In genomic region chr4:117124218-117124517, GRCm38 (mm10) we compare ENCODE assay signal across 13 mouse cellular contexts. TPM values are rescaled to one million over a fixed set of nuclear protein-coding genes. Genes with fewer than 3 reads are reported as not detected.
A peak's percentile ranks its signal among the peaks of the same experiment; 100 is the strongest.
DNase-seq lines count a peak whose midpoint lies in the region; ATAC-seq and TF ChIP-seq lines count a peak whose summit lies in the region.
"Had no signal": no experiment of that assay in that cellular context is flagged by ENCODE, and none has a peak within 500 bp of the region (broad histone marks: within the 10 kb centered on the region; RNA-seq: fewer than 3 reads in every experiment).

No protein-coding gene starts in this region.

- H3K4me2 ChIP-seq in hindbrain, embryonic 13.5 days: no peak overlapping the region
- H3K4me2 ChIP-seq in hindbrain, embryonic 14.5 days (replicated peaks): no peak overlapping the region
- no peak overlapping the region for H3K4me2 ChIP-seq in midbrain, embryonic 14.5 days (ENCODE audit: low read length)
- peak overlapping the region; percentile 92 for H3K4me2 ChIP-seq in myocyte (ENCODE audit: low read depth)

- H3K27me3 ChIP-seq in hindbrain, embryonic 13.5 days: no peaks in the 10 kb centered on the region
- H3K27me3 ChIP-seq in hindbrain, embryonic 14.5 days (ENCODE audit: control insufficient read depth, insufficient read depth, low read length): no peaks in the 10 kb centered on the region
- no peaks in the 10 kb centered on the region for H3K27me3 ChIP-seq in midbrain, embryonic 10.5 days (ENCODE audit: low read depth, poor library complexity, severe bottlenecking)
- no peaks in the 10 kb centered on the region for H3K27me3 ChIP-seq in midbrain, embryonic 14.5 days (ENCODE audit: control insufficient read depth, insufficient read depth, low read length)
- no peaks in the 10 kb centered on the region for H3K27me3 ChIP-seq in embryonic facial prominence, embryonic 10.5 days (replicated peaks; ENCODE audit: low read depth, poor library complexity, severe bottlenecking)
- H3K27me3 ChIP-seq in myocyte (ENCODE audit: control insufficient read depth, insufficient read depth, insufficient read length): no peaks in the 10 kb centered on the region
- H3K27me3 ChIP-seq: embryonic facial prominence, embryonic 13.5 days had no signal

- 0 out of 2 replicates have a peak overlapping the region, but pooled peaks have one; percentile 35 for H3K27ac ChIP-seq in hindbrain, embryonic 13.5 days
- no peak overlapping the region for H3K27ac ChIP-seq in hindbrain, embryonic 14.5 days
- H3K27ac ChIP-seq in midbrain, embryonic 10.5 days (replicated peaks): peak overlapping the region; percentile 91
- no peak overlapping the region for H3K27ac ChIP-seq in midbrain, embryonic 14.5 days (replicated peaks; ENCODE audit: low read depth, low read length)
- H3K27ac ChIP-seq in embryonic facial prominence, embryonic 10.5 days (replicated peaks): peak overlapping the region; percentile 83

- no peak for ATAC-seq in hindbrain, embryonic 13.5 days (ENCODE audit: low FRiP score)
- ATAC-seq in hindbrain, embryonic 14.5 days (ENCODE audit: low FRiP score): no peak
- no peak for ATAC-seq in midbrain, embryonic 14.5 days (ENCODE audit: low FRiP score, low TSS enrichment)

- no peak overlapping the region for H3K4me3 ChIP-seq in hindbrain, embryonic 13.5 days
- H3K4me3 ChIP-seq in hindbrain, embryonic 14.5 days (replicated peaks; ENCODE audit: low read length): no peak overlapping the region
- H3K4me3 ChIP-seq in midbrain, embryonic 10.5 days: no peak overlapping the region
- H3K4me3 ChIP-seq in midbrain, embryonic 14.5 days (replicated peaks; ENCODE audit: low read depth, low read length): no peak overlapping the region
- H3K4me3 ChIP-seq in embryonic facial prominence, embryonic 10.5 days: no peak overlapping the region
- peak overlapping the region; percentile 20 for H3K4me3 ChIP-seq in myocyte
- H3K4me3 ChIP-seq: embryonic facial prominence, embryonic 13.5 days had no signal

- peaks cover 33% of the 10 kb centered on the region for H3K4me1 ChIP-seq in hindbrain, embryonic 13.5 days (replicated peaks)
- peaks cover 29% of the 10 kb centered on the region for H3K4me1 ChIP-seq in hindbrain, embryonic 14.5 days (replicated peaks; ENCODE audit: control insufficient read depth, insufficient read depth, low read length)
- peaks cover 67% of the 10 kb centered on the region for H3K4me1 ChIP-seq in midbrain, embryonic 10.5 days
- peaks cover 22% of the 10 kb centered on the region for H3K4me1 ChIP-seq in midbrain, embryonic 14.5 days (ENCODE audit: control insufficient read depth, insufficient read depth, low read length)
- peaks cover 47% of the 10 kb centered on the region for H3K4me1 ChIP-seq in embryonic facial prominence, embryonic 10.5 days

- peaks cover 17% of the 10 kb centered on the region for H3K36me3 ChIP-seq in hindbrain, embryonic 13.5 days
- H3K36me3 ChIP-seq in hindbrain, embryonic 14.5 days (replicated peaks; ENCODE audit: control insufficient read depth, insufficient read depth): peaks cover 17% of the 10 kb centered on the region
- peaks cover 21% of the 10 kb centered on the region for H3K36me3 ChIP-seq in midbrain, embryonic 10.5 days
- peaks cover 14% of the 10 kb centered on the region for H3K36me3 ChIP-seq in midbrain, embryonic 14.5 days (ENCODE audit: control insufficient read depth, insufficient read depth, low read length)
- H3K36me3 ChIP-seq in embryonic facial prominence, embryonic 10.5 days (replicated peaks): peaks cover 15% of the 10 kb centered on the region
- H3K36me3 ChIP-seq in myocyte (ENCODE audit: control insufficient read depth, insufficient read depth): peaks cover 4% of the 10 kb centered on the region

- H3ac ChIP-seq in myocyte (ENCODE audit: control insufficient read depth, insufficient read length): no peak overlapping the region

- no peak for DNase-seq in hindbrain, embryonic 14.5 days (ENCODE audit: low spot score)
- DNase-seq in midbrain, embryonic 10.5 days (ENCODE audit: low spot score): no peak
- DNase-seq in midbrain, embryonic 14.5 days: no peak
- DNase-seq in embryonic facial prominence, embryonic 10.5 days (ENCODE audit: low spot score): no peak
- no peak for DNase-seq in adrenal gland, adult 2 months
- no peak for DNase-seq in embryo, embryonic 9.5 days (ENCODE audit: extremely low spot score)
- DNase-seq: cerebellum, adult 18-20 months; layer of hippocampus, postnatal 36 days had no signal

- H3K9ac ChIP-seq in hindbrain, embryonic 13.5 days: no peak overlapping the region
- H3K9ac ChIP-seq in hindbrain, embryonic 14.5 days: no peak overlapping the region
- no peak overlapping the region for H3K9ac ChIP-seq in midbrain, embryonic 14.5 days (replicated peaks; ENCODE audit: low read length)

- TF ChIP-seq POLR2A in myocyte (IDR thresholded peaks at IDR 0.05; ENCODE audit: insufficient read length, low read depth): no peak

- peaks cover 7% of the 10 kb centered on the region for H3K79me2 ChIP-seq in myocyte (ENCODE audit: control insufficient read depth, insufficient read depth)

- WGBS in hindbrain, embryonic 13.5 days: 79% methylated on average over 3 of the region's 3 CpGs
- WGBS in hindbrain, embryonic 14.5 days: 92% methylated on average over 3 of the region's 3 CpGs
- WGBS in midbrain, embryonic 10.5 days: 84% methylated on average over 3 of the region's 3 CpGs
- 90% methylated on average over 3 of the region's 3 CpGs for WGBS in midbrain, embryonic 14.5 days
- WGBS in embryonic facial prominence, embryonic 10.5 days: 88% methylated on average over 3 of the region's 3 CpGs

- H3K9me3 ChIP-seq in hindbrain, embryonic 13.5 days: no peaks in the 10 kb centered on the region
- no peaks in the 10 kb centered on the region for H3K9me3 ChIP-seq in hindbrain, embryonic 14.5 days (ENCODE audit: control insufficient read depth, low read length)
- H3K9me3 ChIP-seq in midbrain, embryonic 10.5 days (replicated peaks): no peaks in the 10 kb centered on the region
- no peaks in the 10 kb centered on the region for H3K9me3 ChIP-seq in midbrain, embryonic 14.5 days (ENCODE audit: control insufficient read depth, low read length)
- no peaks in the 10 kb centered on the region for H3K9me3 ChIP-seq in embryonic facial prominence, embryonic 10.5 days
- H3K9me3 ChIP-seq: embryonic facial prominence, embryonic 13.5 days had no signal

RNA-seq across cellular contexts. Expression of gene Btbd19, which starts 1.4 kb away (rescaled TPM):
- polyA plus RNA-seq in hindbrain, embryonic 13.5 days (2015; fragmentation: Nextera tagmentation; extraction: Ambion mirVana): 3.9 and 4.2 TPM in 2 replicates
- 3.1 and 3.2 TPM in 2 replicates for polyA plus RNA-seq in hindbrain, embryonic 14.5 days (2014; fragmentation: Nextera tagmentation; extraction: Ambion mirVana)
- 4.4 and 5.4 TPM in 2 replicates for polyA plus RNA-seq in midbrain, embryonic 10.5 days (2016; fragmentation: Nextera tagmentation; extraction: Ambion mirVana)
- 3.2 and 3.4 TPM in 2 replicates for polyA plus RNA-seq in midbrain, embryonic 14.5 days (2014; fragmentation: Nextera tagmentation; extraction: Ambion mirVana)
- polyA plus RNA-seq in embryonic facial prominence, embryonic 10.5 days (2016; fragmentation: Nextera tagmentation; extraction: Ambion mirVana): 3.6 and 4.0 TPM in 2 replicates
- polyA plus RNA-seq in myocyte (2012; fragmentation: generic; extraction: Trizol): 20.2 TPM
- 1 to 10 TPM; 8.0 to 9.7 TPM for total RNA-seq in adrenal gland, adult 2 months (2021)
- 6.0 and 7.4 TPM in 2 replicates for polyA plus RNA-seq in adrenal gland, adult 2 months (2012; rRNA removed)

RNA-seq across cellular contexts. Expression of gene Tctex1d4, which starts 2.4 kb away (rescaled TPM):
- polyA plus RNA-seq in hindbrain, embryonic 13.5 days (2015; fragmentation: Nextera tagmentation; extraction: Ambion mirVana): 0.86 TPM in 1 of 2 replicates, not detected in the other
- 0.82 and 1.6 TPM in 2 replicates for polyA plus RNA-seq in hindbrain, embryonic 14.5 days (2014; fragmentation: Nextera tagmentation; extraction: Ambion mirVana)
- polyA plus RNA-seq in midbrain, embryonic 10.5 days (2016; fragmentation: Nextera tagmentation; extraction: Ambion mirVana): 0.14 TPM in 1 of 2 replicates, not detected in the other
- not detected in 2 replicates for polyA plus RNA-seq in midbrain, embryonic 14.5 days (2014; fragmentation: Nextera tagmentation; extraction: Ambion mirVana)
- not detected in 2 replicates for polyA plus RNA-seq in embryonic facial prominence, embryonic 10.5 days (2016; fragmentation: Nextera tagmentation; extraction: Ambion mirVana)
- 0.18 TPM for polyA plus RNA-seq in myocyte (2012; fragmentation: generic; extraction: Trizol)
- not detected for total RNA-seq in adrenal gland, adult 2 months (2021)
- 0.45 TPM in 1 of 2 replicates, not detected in the other for polyA plus RNA-seq in adrenal gland, adult 2 months (2012; rRNA removed)
- total RNA-seq: layer of hippocampus, postnatal 36 days; megakaryocyte progenitor cell, adult 5-6 weeks; neutrophil, adult 5-6 weeks had no signal
- polyA plus RNA-seq: embryonic facial prominence, embryonic 13.5 days had no signal

RNA-seq across cellular contexts. Expression of gene Plk3, which starts 9.6 kb away (rescaled TPM):
- polyA plus RNA-seq in hindbrain, embryonic 13.5 days (2015; fragmentation: Nextera tagmentation; extraction: Ambion mirVana): 16.2 and 16.6 TPM in 2 replicates
- 17.4 and 21.7 TPM in 2 replicates for polyA plus RNA-seq in hindbrain, embryonic 14.5 days (2014; fragmentation: Nextera tagmentation; extraction: Ambion mirVana)
- 36.8 and 41.3 TPM in 2 replicates for polyA plus RNA-seq in midbrain, embryonic 10.5 days (2016; fragmentation: Nextera tagmentation; extraction: Ambion mirVana)
- 15.7 and 17.5 TPM in 2 replicates for polyA plus RNA-seq in midbrain, embryonic 14.5 days (2014; fragmentation: Nextera tagmentation; extraction: Ambion mirVana)
- 7.9 and 15.1 TPM in 2 replicates for polyA plus RNA-seq in embryonic facial prominence, embryonic 10.5 days (2016; fragmentation: Nextera tagmentation; extraction: Ambion mirVana)
- 17.4 TPM for polyA plus RNA-seq in myocyte (2012; fragmentation: generic; extraction: Trizol)
- 10 to 100 TPM in 1 of 2 experiments, 1 to 10 TPM in 1; 8.4 to 23.6 TPM for total RNA-seq in adrenal gland, adult 2 months (2021)
- polyA plus RNA-seq in adrenal gland, adult 2 months (2012; rRNA removed): 11.3 and 11.5 TPM in 2 replicates

RNA-seq across cellular contexts. Expression of gene Ptch2, which starts 28.3 kb away (rescaled TPM):
- polyA plus RNA-seq in hindbrain, embryonic 13.5 days (2015; fragmentation: Nextera tagmentation; extraction: Ambion mirVana): 6.8 and 7.9 TPM in 2 replicates
- 5.6 and 7.7 TPM in 2 replicates for polyA plus RNA-seq in hindbrain, embryonic 14.5 days (2014; fragmentation: Nextera tagmentation; extraction: Ambion mirVana)
- polyA plus RNA-seq in midbrain, embryonic 10.5 days (2016; fragmentation: Nextera tagmentation; extraction: Ambion mirVana): 12.8 and 15.7 TPM in 2 replicates
- polyA plus RNA-seq in midbrain, embryonic 14.5 days (2014; fragmentation: Nextera tagmentation; extraction: Ambion mirVana): 4.0 and 4.5 TPM in 2 replicates
- polyA plus RNA-seq in embryonic facial prominence, embryonic 10.5 days (2016; fragmentation: Nextera tagmentation; extraction: Ambion mirVana): 9.2 and 10.4 TPM in 2 replicates
- polyA plus RNA-seq in myocyte (2012; fragmentation: generic; extraction: Trizol): 0.02 TPM
- 1 to 10 TPM; 2.8 to 6.5 TPM for total RNA-seq in adrenal gland, adult 2 months (2021)
- 24.4 and 25.1 TPM in 2 replicates for polyA plus RNA-seq in adrenal gland, adult 2 months (2012; rRNA removed)

RNA-seq across cellular contexts. Expression of gene Rps8, which starts 31.9 kb away (rescaled TPM):
- 576 and 608 TPM in 2 replicates for polyA plus RNA-seq in hindbrain, embryonic 13.5 days (2015; fragmentation: Nextera tagmentation; extraction: Ambion mirVana)
- polyA plus RNA-seq in hindbrain, embryonic 14.5 days (2014; fragmentation: Nextera tagmentation; extraction: Ambion mirVana): 549 and 672 TPM in 2 replicates
- polyA plus RNA-seq in midbrain, embryonic 10.5 days (2016; fragmentation: Nextera tagmentation; extraction: Ambion mirVana): 691 and 830 TPM in 2 replicates
- polyA plus RNA-seq in midbrain, embryonic 14.5 days (2014; fragmentation: Nextera tagmentation; extraction: Ambion mirVana): 599 and 678 TPM in 2 replicates
- 897 and 923 TPM in 2 replicates for polyA plus RNA-seq in embryonic facial prominence, embryonic 10.5 days (2016; fragmentation: Nextera tagmentation; extraction: Ambion mirVana)
- polyA plus RNA-seq in myocyte (2012; fragmentation: generic; extraction: Trizol): 3,907 TPM
- total RNA-seq in adrenal gland, adult 2 months (2021): 1,000 to 10,000 TPM in 1 of 2 experiments, 100 to 1,000 TPM in 1; 552 to 1,148 TPM
- polyA plus RNA-seq in adrenal gland, adult 2 months (2012; rRNA removed): 156 and 162 TPM in 2 replicates

Comparison
In these comparisons a context has a peak if more than half of its experiments do, and no peak if none do; other contexts are left out.
1. H3K27ac ChIP-seq: peak in hindbrain, embryonic 13.5 days (single experiment), midbrain, embryonic 10.5 days (single experiment) and embryonic facial prominence, embryonic 10.5 days (single experiment); none in hindbrain, embryonic 14.5 days (single experiment) and midbrain, embryonic 14.5 days (single experiment).